Mouse (Mus musculus) embryonic facial prominence, embryonic 11.5 days (tissue): ENCODE measurements around the gene Man2a1. TPM values are rescaled to one million over a fixed set of nuclear protein-coding genes. Genes with fewer than 3 reads are reported as not detected.

Experiments
- ATAC-seq: fragments of 200-750 bp; cut with Nextera tagmentation; replicated peaks from 2 replicates; pipeline ENCODE4 v1.8.0; 2017; ENCODE audit warnings: low read depth; ENCODE audit not compliant: insufficient number of reproducible peaks, low FRiP score, low TSS enrichment
- DNase-seq: peaks from one replicate; pipeline ENCODE4 v3.0.0-alpha.2; 2015; ENCODE audit warnings: low spot score
- H3K27ac ChIP-seq: fragments of 300-500 bp; sonication (generic); replicated peaks from 2 replicates; pipeline ENCODE4 v1.5.1; 2014; ENCODE audit warnings: mild to moderate bottlenecking, low read depth, low read length, control low read depth
- H3K27me3 ChIP-seq: fragments of 300-500 bp; sonication (generic); 2 replicates; pipeline ENCODE4 v1.6.1; 2014; ENCODE audit warnings: mild to moderate bottlenecking, low read length, moderate library complexity, mixed read lengths; ENCODE audit not compliant: control insufficient read depth, insufficient read depth
- H3K36me3 ChIP-seq: fragments of 300-500 bp; sonication (generic); replicated peaks from 2 replicates; pipeline ENCODE4 v1.6.1; 2014; ENCODE audit warnings: low read depth, mild to moderate bottlenecking, low read length, moderate library complexity, mixed read lengths; ENCODE audit not compliant: control insufficient read depth, insufficient read depth
- H3K4me1 ChIP-seq: fragments of 300-500 bp; sonication (generic); 2 replicates; pipeline ENCODE4 v1.6.1; 2014; ENCODE audit warnings: low read length, mixed read lengths; ENCODE audit not compliant: control insufficient read depth, insufficient read depth
- H3K4me2 ChIP-seq: fragments of 300-500 bp; sonication (generic); 2 replicates; pipeline ENCODE4 v1.6.1; 2014; ENCODE audit warnings: low read depth, mild to moderate bottlenecking, control low read depth, low read length, moderate library complexity
- H3K4me3 ChIP-seq: fragments of 300-500 bp; sonication (generic); 2 replicates; pipeline ENCODE4 v1.5.1; 2014; ENCODE audit warnings: low read depth, low read length, control low read depth
- H3K9ac ChIP-seq: fragments of 300-500 bp; sonication (generic); replicated peaks from 2 replicates; pipeline ENCODE4 v1.6.1; 2014; ENCODE audit warnings: mild to moderate bottlenecking, control low read depth, low read length
- H3K9me3 ChIP-seq: fragments of 300-500 bp; sonication (generic); replicated peaks from 2 replicates; pipeline ENCODE4 v1.6.1; 2016; ENCODE audit warnings: mild to moderate bottlenecking, low read length, inconsistent platforms, mixed read lengths; ENCODE audit not compliant: control insufficient read depth
- WGBS: fragments of 180-500 bp; shearing (Covaris S2); extraction: QIAGEN DNeasy Blood & Tissue Kit; methylation state at CpG from one replicate; pipeline ENCODE4 v1.1.7; 2014; 5-methylcytosine and 5-hydroxymethylcytosine counted together
- polyA plus RNA-seq: library from polyadenylated mRNA; unstranded; fragments of >200 nt; fragmentation: Nextera tagmentation; extraction: Ambion mirVana; gene quantifications from 2 replicates; pipeline ENCODE4 v1.2.1, GENCODE M21; 2014

Man2a1 gene
- polyA plus RNA-seq, 1 experiment from 2014 or later, result 3.9 TPM

DNA sequence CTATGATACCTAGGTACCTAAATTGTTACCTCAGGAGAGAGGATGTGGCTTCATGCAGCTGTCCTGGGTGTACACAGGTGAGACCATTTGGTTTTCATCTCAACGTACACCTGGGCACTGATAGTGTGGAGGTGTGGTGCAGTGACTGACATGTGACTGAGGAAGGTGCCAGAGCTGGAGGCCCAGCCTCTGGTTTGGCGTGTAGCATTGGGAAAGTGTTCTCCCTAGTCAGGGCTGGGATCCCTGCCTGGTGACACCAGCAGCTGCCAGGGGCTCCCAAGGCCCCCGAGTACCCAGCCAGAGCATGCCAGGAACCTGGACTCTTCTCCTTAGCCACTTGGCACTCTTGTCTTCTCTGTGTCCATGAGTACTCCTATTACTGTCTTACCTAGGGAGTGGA is 14.3 kb downstream of the Man2a1 start:
- H3K4me3 ChIP-seq, result no peak overlapping the region
- ATAC-seq, result no peak
- no peak overlapping the region for H3K4me2 ChIP-seq
- no peak for DNase-seq
- no peak overlapping the region for H3K9ac ChIP-seq
- H3K27me3 ChIP-seq, result no peaks in the 10 kb centered on the region
- WGBS, result 92% methylated on average over 3 of the region's 3 CpGs
- no peaks in the 10 kb centered on the region for H3K36me3 ChIP-seq
- H3K4me1 ChIP-seq, result no peaks in the 10 kb centered on the region
- no peaks in the 10 kb centered on the region for H3K9me3 ChIP-seq
- no peak overlapping the region for H3K27ac ChIP-seq

DNA sequence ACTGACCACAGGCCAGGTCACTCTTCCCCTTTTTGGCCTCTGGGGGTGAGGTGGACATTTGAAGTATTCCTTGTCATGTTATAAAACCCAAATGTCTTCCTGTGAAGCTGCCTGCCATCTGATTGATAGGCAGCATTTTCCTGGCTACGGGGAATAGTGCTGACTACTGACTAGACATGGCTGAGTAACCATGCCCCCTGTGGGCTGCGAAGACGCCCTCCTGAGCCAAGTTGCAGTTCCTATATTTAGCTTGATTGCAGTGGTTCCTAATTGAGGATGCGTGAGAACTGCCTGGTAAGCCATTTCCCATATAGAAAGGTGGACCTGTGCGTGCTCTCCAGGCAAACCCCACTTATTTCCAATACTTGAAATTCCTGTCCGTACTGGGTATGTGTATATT is 14.9 kb downstream of the Man2a1 start:
- 79% methylated on average over 6 of the region's 6 CpGs for WGBS
- Histone ChIP-seq H3K36me3 (no peaks in the 10 kb centered on the region), H3K4me2 (no peak overlapping the region), H3K27me3 (no peaks in the 10 kb centered on the region), H3K27ac (no peak overlapping the region), H3K9me3 (no peaks in the 10 kb centered on the region), H3K4me1 (no peaks in the 10 kb centered on the region), H3K9ac (no peak overlapping the region), H3K4me3 (no peak overlapping the region)
- ATAC-seq (no peak), DNase-seq (no peak)

DNA sequence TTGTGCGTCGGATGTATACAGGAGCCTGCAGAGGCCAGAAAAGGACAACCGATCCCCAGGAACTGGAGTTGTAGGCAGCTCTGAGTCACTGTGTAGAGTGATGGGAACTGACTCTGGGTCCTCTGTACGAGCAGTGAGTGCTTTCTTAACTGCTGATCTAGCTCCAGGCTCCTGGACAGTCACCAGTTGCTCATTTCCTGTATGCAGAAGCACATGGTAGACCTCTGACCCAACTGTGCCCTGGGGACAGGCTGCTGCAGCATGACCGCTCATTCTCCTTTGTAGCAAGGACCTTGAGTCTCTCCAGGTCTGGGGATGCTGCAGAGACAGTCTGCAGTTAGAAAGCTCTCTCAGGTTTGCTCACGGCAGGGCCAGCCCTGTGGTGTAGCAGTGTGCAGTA is 15.7 kb downstream of the Man2a1 start:
- no peaks in the 10 kb centered on the region for H3K36me3 ChIP-seq
- no peak overlapping the region for H3K9ac ChIP-seq
- no peak overlapping the region for H3K4me3 ChIP-seq
- WGBS, result 58% methylated on average over 6 of the region's 6 CpGs
- H3K4me1 ChIP-seq, result no peaks in the 10 kb centered on the region
- no peak overlapping the region for H3K27ac ChIP-seq
- H3K27me3 ChIP-seq, result no peaks in the 10 kb centered on the region
- no peaks in the 10 kb centered on the region for H3K9me3 ChIP-seq
- H3K4me2 ChIP-seq, result no peak overlapping the region
- ATAC-seq (no peak), DNase-seq (no peak)

DNA sequence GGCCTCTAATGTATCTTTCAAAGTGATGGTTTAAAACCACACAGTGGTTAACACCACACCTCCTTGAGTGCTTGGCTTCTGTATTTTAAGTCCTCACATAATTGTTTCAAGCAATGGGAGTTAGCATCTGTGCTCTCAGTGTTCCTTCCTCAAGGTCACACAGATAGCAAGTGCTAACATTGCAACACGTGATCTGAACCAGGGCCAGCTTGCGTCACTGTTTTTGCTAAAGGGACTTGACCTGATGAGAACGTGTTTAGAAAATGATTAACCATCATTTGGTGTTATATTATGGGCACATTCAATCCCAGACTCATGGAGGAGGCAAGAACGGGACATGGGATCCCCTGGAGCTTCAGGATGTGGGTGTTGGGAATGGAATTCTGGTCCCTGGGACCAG is 17.3 kb downstream of the Man2a1 start:
- Histone ChIP-seq H3K36me3 (no peaks in the 10 kb centered on the region), H3K4me3 (no peak overlapping the region), H3K27ac (no peak overlapping the region), H3K9ac (no peak overlapping the region), H3K4me2 (no peak overlapping the region), H3K9me3 (no peaks in the 10 kb centered on the region), H3K27me3 (no peaks in the 10 kb centered on the region), H3K4me1 (no peaks in the 10 kb centered on the region)
- 80% methylated on average over 4 of the region's 4 CpGs for WGBS
- ATAC-seq (no peak), DNase-seq (no peak)

DNA sequence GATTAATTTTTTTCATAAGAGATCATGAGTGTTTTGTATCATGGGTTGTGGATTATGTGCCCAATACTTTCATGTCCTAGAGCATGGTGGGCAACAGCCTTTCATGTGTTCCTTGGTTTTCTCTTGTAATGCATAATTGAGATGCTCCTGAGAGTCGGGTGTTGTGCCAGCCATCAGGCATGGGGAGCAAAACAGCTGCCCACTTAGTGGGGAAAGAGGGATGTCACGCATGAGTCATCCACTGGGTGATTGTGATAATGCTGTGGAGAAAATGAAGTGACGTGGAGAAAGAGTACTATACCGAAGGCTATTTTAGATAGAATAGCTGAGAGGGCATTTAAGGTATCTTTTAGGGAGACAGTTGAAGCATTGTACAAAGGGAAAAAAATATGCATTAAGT is 18.5 kb downstream of the Man2a1 start:
- no peaks in the 10 kb centered on the region for H3K27me3 ChIP-seq
- no peaks in the 10 kb centered on the region for H3K36me3 ChIP-seq
- no peak overlapping the region for H3K4me3 ChIP-seq
- DNase-seq (no peak), ATAC-seq (no peak)
- no peaks in the 10 kb centered on the region for H3K9me3 ChIP-seq
- no peaks in the 10 kb centered on the region for H3K4me1 ChIP-seq
- H3K27ac ChIP-seq, result no peak overlapping the region
- no peak overlapping the region for H3K4me2 ChIP-seq
- H3K9ac ChIP-seq, result no peak overlapping the region
- WGBS, result 83% methylated on average over 4 of the region's 4 CpGs

DNA sequence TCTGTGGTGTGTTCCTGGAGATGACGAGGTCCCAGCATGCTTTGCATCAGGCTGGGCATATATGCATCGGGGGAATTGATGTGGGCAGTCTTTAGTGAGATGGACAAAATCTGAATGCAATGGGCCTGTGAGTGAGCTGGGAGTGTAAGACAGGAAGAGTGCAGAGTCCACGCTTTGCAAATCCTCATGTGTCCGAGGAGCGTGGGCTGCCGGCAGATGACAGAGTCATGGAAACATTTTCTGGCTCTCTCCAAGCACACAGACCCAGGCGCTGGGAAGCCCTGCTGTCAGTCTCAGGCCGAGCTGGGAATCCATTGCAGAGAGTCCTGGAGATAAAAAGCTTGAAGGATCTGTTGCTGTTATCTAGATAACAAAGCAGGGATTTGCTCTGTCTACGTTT is 19.6 kb downstream of the Man2a1 start:
- H3K36me3 ChIP-seq, result no peaks in the 10 kb centered on the region
- H3K9me3 ChIP-seq, result no peaks in the 10 kb centered on the region
- no peak overlapping the region for H3K4me2 ChIP-seq
- H3K27me3 ChIP-seq, result no peaks in the 10 kb centered on the region
- WGBS, result 74% methylated on average over 9 of the region's 9 CpGs
- no peak for DNase-seq
- H3K27ac ChIP-seq, result no peak overlapping the region
- no peak overlapping the region for H3K4me3 ChIP-seq
- no peak overlapping the region for H3K9ac ChIP-seq
- no peaks in the 10 kb centered on the region for H3K4me1 ChIP-seq
- no peak for ATAC-seq

DNA sequence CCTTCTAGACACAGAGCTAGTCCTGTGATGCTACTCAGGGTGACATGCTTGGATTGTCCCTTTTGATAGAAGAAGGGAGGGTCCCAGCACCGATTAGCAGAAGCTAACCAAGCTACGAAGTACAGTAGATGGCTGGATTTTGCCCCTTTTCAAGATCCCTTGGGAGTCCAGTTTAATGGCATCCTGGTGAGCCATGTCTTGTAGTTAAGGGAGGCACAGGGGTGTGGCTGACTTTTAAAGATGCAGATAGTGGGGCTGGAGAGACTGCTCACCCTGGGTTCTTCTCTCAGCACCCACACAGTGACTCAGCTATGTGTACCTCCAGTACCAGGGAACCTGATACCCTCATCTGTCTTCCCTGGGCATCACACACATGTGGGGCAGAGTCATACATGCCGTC is 20.1 kb downstream of the Man2a1 start:
- no peaks in the 10 kb centered on the region for H3K36me3 ChIP-seq
- no peak for ATAC-seq
- H3K27me3 ChIP-seq, result no peaks in the 10 kb centered on the region
- no peak overlapping the region for H3K27ac ChIP-seq
- no peak overlapping the region for H3K4me3 ChIP-seq
- no peaks in the 10 kb centered on the region for H3K9me3 ChIP-seq
- H3K9ac ChIP-seq, result no peak overlapping the region
- H3K4me1 ChIP-seq, result no peaks in the 10 kb centered on the region
- DNase-seq, result no peak
- WGBS, result 82% methylated on average over 3 of the region's 3 CpGs
- H3K4me2 ChIP-seq, result no peak overlapping the region

DNA sequence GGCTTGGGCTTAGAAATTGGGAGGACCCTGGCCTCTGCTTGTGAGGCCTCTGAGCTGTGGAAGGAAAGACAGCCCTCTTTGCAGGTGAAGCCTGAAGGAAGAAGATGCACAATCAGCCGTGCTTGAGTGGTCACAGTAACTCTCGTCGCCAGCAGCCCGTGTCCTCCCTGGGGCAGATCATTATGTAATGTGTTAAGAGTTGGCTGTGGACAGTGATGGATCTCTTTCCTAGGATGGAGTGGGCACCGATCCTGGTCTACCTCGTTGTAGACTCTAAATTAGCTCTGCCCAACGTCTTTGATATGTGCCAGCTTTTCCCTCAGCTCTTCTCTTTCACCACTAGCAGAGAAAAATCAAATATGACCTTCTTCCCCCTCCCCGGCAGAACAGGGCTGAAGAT is 20.7 kb downstream of the Man2a1 start:
- Histone ChIP-seq H3K27ac (no peak overlapping the region), H3K4me2 (no peak overlapping the region), H3K27me3 (no peaks in the 10 kb centered on the region), H3K9ac (no peak overlapping the region), H3K4me3 (no peak overlapping the region), H3K36me3 (no peaks in the 10 kb centered on the region), H3K4me1 (no peaks in the 10 kb centered on the region), H3K9me3 (no peaks in the 10 kb centered on the region)
- 71% methylated on average over 8 of the region's 8 CpGs for WGBS
- DNase-seq (no peak), ATAC-seq (no peak)
